Mouse (Mus musculus) stomach, embryonic 16.5 days (tissue): ENCODE results near the gene Crb2. TPM values are rescaled to one million over a fixed set of nuclear protein-coding genes. Genes with fewer than 3 reads are reported as not detected.

Experiments
- ATAC-seq: fragments of 200-750 bp; cut with Nextera tagmentation; 2 replicates; pipeline ENCODE4 v1.8.0; 2017; ENCODE audit warnings: moderate number of reproducible peaks, moderate TSS enrichment; ENCODE audit not compliant: insufficient read depth, low FRiP score
- H3K27ac ChIP-seq: fragments of 300-500 bp; sonication (generic); 2 replicates; pipeline ENCODE4 v1.5.1; 2014; ENCODE audit warnings: low read length
- H3K27me3 ChIP-seq: fragments of 300-500 bp; sonication (generic); 2 replicates; pipeline ENCODE4 v1.6.1; 2014; ENCODE audit warnings: low read length, control low read depth, mixed read lengths; ENCODE audit not compliant: control insufficient read depth, insufficient read depth
- H3K36me3 ChIP-seq: fragments of 300-500 bp; sonication (generic); 2 replicates; pipeline ENCODE4 v1.6.1; 2014; ENCODE audit warnings: low read length; ENCODE audit not compliant: control insufficient read depth, insufficient read depth
- H3K4me1 ChIP-seq: fragments of 300-500 bp; sonication (generic); 2 replicates; pipeline ENCODE4 v1.6.1; 2014; ENCODE audit warnings: low read length, control low read depth, mixed read lengths; ENCODE audit not compliant: control insufficient read depth, insufficient read depth
- H3K4me2 ChIP-seq: fragments of 300-500 bp; sonication (generic); 2 replicates; pipeline ENCODE4 v1.6.1; 2014; ENCODE audit warnings: low read depth, low read length, mixed read lengths
- H3K4me3 ChIP-seq: fragments of 300-500 bp; sonication (generic); replicated peaks from 2 replicates; pipeline ENCODE4 v1.5.1; 2014; ENCODE audit warnings: mild to moderate bottlenecking, low read length
- H3K9ac ChIP-seq: fragments of 300-500 bp; sonication (generic); 2 replicates; pipeline ENCODE4 v1.6.1; 2014; ENCODE audit warnings: low read length
- H3K9me3 ChIP-seq: fragments of 300-500 bp; sonication (generic); replicated peaks from 2 replicates; pipeline ENCODE4 v1.6.1; 2016; ENCODE audit warnings: low read length, control low read depth; ENCODE audit not compliant: control insufficient read depth
- WGBS: fragments of 180-500 bp; shearing (Covaris S2); extraction: QIAGEN DNeasy Blood & Tissue Kit; methylation state at CpG from one replicate; pipeline ENCODE4 v1.1.7; 2014; 5-methylcytosine and 5-hydroxymethylcytosine counted together
- polyA plus RNA-seq: library from polyadenylated mRNA; unstranded; fragments of >200 nt; fragmentation: Nextera tagmentation; extraction: Ambion mirVana; gene quantifications from 2 replicates; pipeline ENCODE4 v1.2.1, GENCODE M21; 2015

Gene Crb2
- polyA plus RNA-seq, 1 experiment from 2014 or later: 1.7 TPM

DNA sequence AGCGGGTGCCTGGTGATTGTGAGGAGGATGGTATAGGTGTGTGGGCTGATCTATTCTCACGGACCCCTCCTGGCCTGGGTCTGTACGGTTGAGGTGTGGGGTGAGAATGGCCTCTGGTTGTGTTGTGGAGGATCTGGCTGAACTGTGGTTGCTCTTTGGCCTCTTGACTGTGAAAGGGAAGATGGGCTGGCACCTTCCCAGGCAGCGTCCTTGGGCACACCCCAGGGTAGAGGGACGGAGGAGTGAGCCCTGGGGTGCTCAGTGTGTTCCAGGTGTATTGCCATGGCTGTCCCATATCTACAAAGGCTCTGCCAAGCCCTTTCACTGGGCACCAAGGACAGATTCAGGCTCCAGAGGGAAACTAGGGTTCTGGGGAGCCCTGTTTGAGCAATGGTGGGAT, 13.0 kb downstream of the Crb2 start:
- H3K9ac ChIP-seq: no peak overlapping the region
- peaks cover 22% of the 10 kb centered on the region for H3K27me3 ChIP-seq
- no peaks in the 10 kb centered on the region for H3K36me3 ChIP-seq
- no peak overlapping the region for H3K27ac ChIP-seq
- ATAC-seq: no peak
- H3K4me3 ChIP-seq: no peak overlapping the region
- no peaks in the 10 kb centered on the region for H3K9me3 ChIP-seq
- WGBS: 72% methylated on average over 5 of the region's 5 CpGs
- H3K4me1 ChIP-seq: no peaks in the 10 kb centered on the region
- no peak overlapping the region for H3K4me2 ChIP-seq

DNA sequence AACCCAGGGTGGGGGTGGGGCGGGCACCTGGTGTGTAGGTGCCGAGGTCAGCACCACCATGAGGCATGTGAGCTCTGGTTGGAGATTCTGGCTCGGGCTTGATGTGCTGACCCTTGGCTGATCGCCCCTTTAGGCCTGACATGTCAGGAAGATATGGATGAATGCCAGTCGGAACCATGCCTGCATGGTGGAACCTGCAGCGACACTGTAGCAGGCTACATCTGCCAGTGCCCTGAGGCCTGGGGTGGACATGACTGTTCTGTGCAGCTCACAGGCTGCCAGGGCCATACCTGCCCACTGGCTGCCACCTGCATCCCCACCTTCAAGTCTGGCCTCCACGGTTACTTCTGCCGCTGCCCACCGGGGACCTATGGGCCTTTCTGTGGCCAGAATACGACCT, 13.9 kb downstream of the Crb2 start:
- H3K27me3 ChIP-seq: peaks cover 22% of the 10 kb centered on the region
- H3K4me2 ChIP-seq: no peak overlapping the region
- 89% methylated on average over 10 of the region's 10 CpGs for WGBS
- H3K4me1 ChIP-seq: no peaks in the 10 kb centered on the region
- no peak overlapping the region for H3K27ac ChIP-seq
- H3K36me3 ChIP-seq: no peaks in the 10 kb centered on the region
- no peak for ATAC-seq
- H3K4me3 ChIP-seq: no peak overlapping the region
- no peaks in the 10 kb centered on the region for H3K9me3 ChIP-seq
- no peak overlapping the region for H3K9ac ChIP-seq

DNA sequence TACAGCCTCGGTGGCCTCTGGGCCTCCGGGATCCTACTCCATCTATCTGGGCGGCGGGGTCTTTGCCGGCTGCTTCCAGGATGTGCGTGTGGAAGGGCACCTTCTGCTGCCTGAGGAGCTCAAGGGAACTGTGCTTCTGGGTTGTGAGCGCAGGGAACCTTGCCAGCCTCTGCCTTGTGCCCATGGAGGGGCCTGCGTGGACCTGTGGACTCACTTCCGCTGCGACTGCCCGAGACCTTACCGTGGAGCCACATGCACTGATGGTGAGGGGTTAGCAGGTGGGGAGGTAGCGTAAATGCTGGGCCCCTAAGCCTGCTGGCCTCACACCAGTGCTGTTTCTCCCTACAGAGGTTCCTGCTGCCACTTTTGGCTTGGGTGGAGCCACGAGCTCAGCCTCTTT, 14.7 kb downstream of the Crb2 start:
- no peaks in the 10 kb centered on the region for H3K4me1 ChIP-seq
- no peaks in the 10 kb centered on the region for H3K9me3 ChIP-seq
- H3K9ac ChIP-seq: no peak overlapping the region; the same call in 1 of the 2 replicates
- ATAC-seq: no peak
- no peaks in the 10 kb centered on the region for H3K36me3 ChIP-seq
- H3K4me2 ChIP-seq: no peak overlapping the region
- H3K4me3 ChIP-seq: no peak overlapping the region
- WGBS: 92% methylated on average over 14 of the region's 14 CpGs
- H3K27me3 ChIP-seq: peaks cover 22% of the 10 kb centered on the region
- no peak overlapping the region for H3K27ac ChIP-seq

GRCm38 (mm10) chr2:37791340-37791739, 15.3 kb downstream of the Crb2 start:
- 87% methylated on average over 4 of the region's 4 CpGs for WGBS

DNA sequence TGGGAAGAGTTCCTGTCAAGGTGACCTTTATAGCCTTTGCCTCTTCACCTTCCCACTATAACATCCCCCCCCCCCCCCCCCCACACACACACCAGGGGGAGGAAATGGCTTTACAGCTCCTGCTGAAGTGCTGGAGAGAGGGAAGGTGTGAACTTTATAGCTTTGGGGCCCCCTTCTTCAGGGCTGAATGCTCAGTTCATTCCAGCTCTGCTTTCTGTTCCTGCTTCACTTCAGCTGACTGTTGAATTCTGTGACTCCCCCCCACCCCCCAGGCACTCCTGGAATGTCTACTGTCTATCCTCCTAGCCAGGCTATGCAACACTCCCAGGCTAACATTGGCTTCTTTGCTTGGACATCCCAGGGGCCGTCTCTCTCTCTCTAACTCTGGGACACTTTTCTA, 20.0 kb downstream of the Crb2 start:
- Histone ChIP-seq H3K27me3 (peaks cover 14% of the 10 kb centered on the region), H3K4me1 (no peaks in the 10 kb centered on the region), H3K9me3 (no peaks in the 10 kb centered on the region), H3K4me2 (no peak overlapping the region), H3K27ac (no peak overlapping the region), H3K9ac (no peak overlapping the region), H3K4me3 (no peak overlapping the region), H3K36me3 (no peaks in the 10 kb centered on the region)
- no peak for ATAC-seq
- 43% methylated on average over 1 of the region's 1 CpGs for WGBS

More at GRCm38 (mm10) chr2:37791340-37791739, 15.3 kb downstream of the Crb2 start:
- H3K4me3 ChIP-seq: no peak overlapping the region
- no peak for ATAC-seq
- no peaks in the 10 kb centered on the region for H3K4me1 ChIP-seq
- H3K27me3 ChIP-seq: peaks cover 17% of the 10 kb centered on the region
- H3K9ac ChIP-seq: no peak overlapping the region; the same call in 1 of the 2 replicates
- no peak overlapping the region for H3K27ac ChIP-seq
- H3K4me2 ChIP-seq: no peak overlapping the region
- no peaks in the 10 kb centered on the region for H3K9me3 ChIP-seq
- H3K36me3 ChIP-seq: no peaks in the 10 kb centered on the region

DNA sequence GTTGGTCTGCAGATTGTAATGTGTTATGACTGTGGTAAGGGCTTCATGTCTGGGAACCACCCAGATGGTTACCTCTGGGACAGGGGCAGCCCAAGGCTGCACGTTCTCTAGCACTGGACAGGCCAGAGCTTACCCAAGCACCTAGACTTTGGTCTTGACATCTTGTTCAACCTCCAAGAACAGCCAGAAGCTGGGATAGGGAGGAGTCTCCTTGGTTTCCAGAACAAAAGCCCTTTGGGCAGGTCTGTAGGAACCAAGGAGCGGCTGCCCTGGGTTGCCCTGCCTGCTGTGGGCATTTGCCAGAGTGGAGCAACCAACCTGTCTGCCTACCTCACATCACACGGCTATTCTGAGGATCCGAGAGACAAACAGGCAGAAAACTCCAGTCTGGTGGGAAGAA, 21.0 kb downstream of the Crb2 start:
- H3K27ac ChIP-seq: no peak overlapping the region
- ATAC-seq: no peak
- 85% methylated on average over 4 of the region's 4 CpGs for WGBS

GRCm38 (mm10) chr2:37799137-37799536, 23.1 kb downstream of the Crb2 start:
- Histone ChIP-seq H3K4me2 (no peak overlapping the region), H3K9ac (no peak overlapping the region), H3K36me3 (no peaks in the 10 kb centered on the region), H3K27me3 (no peaks in the 10 kb centered on the region), H3K27ac (no peak overlapping the region), H3K4me3 (no peak overlapping the region), H3K9me3 (no peaks in the 10 kb centered on the region), H3K4me1 (no peaks in the 10 kb centered on the region)
- WGBS: 53% methylated on average over 6 of the region's 6 CpGs
- ATAC-seq: no peak

More for the DNA sequence above, 21.0 kb downstream of the Crb2 start:
- Histone ChIP-seq H3K27me3 (peaks cover 14% of the 10 kb centered on the region), H3K36me3 (no peaks in the 10 kb centered on the region), H3K4me1 (no peaks in the 10 kb centered on the region), H3K4me3 (no peak overlapping the region), H3K4me2 (no peak overlapping the region), H3K9me3 (no peaks in the 10 kb centered on the region), H3K9ac (no peak overlapping the region)

- ATAC-seq: no peak
- WGBS: 75% methylated on average over 4 of the region's 4 CpGs
- H3K4me2 ChIP-seq: no peak overlapping the region
Measured at GRCm38 (mm10) chr2:37801687-37802086, 25.6 kb downstream of the Crb2 start.

GRCm38 (mm10) chr2:37802610-37803212, 26.7 kb downstream of the Crb2 start:
- no peaks in the 10 kb centered on the region for H3K4me1 ChIP-seq
- no peak overlapping the region for H3K27ac ChIP-seq
- H3K27me3 ChIP-seq: no peaks in the 10 kb centered on the region
- no peaks in the 10 kb centered on the region for H3K36me3 ChIP-seq
- 44% methylated on average over 4 of the region's 4 CpGs for WGBS
- no peak overlapping the region for H3K4me2 ChIP-seq
- H3K9me3 ChIP-seq: no peaks in the 10 kb centered on the region
- H3K4me3 ChIP-seq: no peak overlapping the region
- peak; percentile 60; the same call in 1 of the 2 replicates for ATAC-seq
- no peak overlapping the region for H3K9ac ChIP-seq

More at GRCm38 (mm10) chr2:37801687-37802086, 25.6 kb downstream of the Crb2 start:
- no peak overlapping the region for H3K9ac ChIP-seq
- no peaks in the 10 kb centered on the region for H3K4me1 ChIP-seq
- H3K4me3 ChIP-seq: no peak overlapping the region
- H3K9me3 ChIP-seq: no peaks in the 10 kb centered on the region
- no peaks in the 10 kb centered on the region for H3K27me3 ChIP-seq
- no peak overlapping the region for H3K27ac ChIP-seq
- no peaks in the 10 kb centered on the region for H3K36me3 ChIP-seq
